Mouse (Mus musculus) bone marrow macrophage, adult 2 months (primary cell): Measurements from ENCODE around the gene Cbfb.
A peak's percentile ranks its signal among the peaks of the same experiment; 100 is the strongest.

Experiments
- CTCF ChIP-seq: IDR thresholded peaks from 2 replicates; pipeline ENCODE4 v1.5.1; 2012; ENCODE audit warnings: low read depth, mild to moderate bottlenecking, low read length, moderate library complexity
- POLR2A ChIP-seq: IDR thresholded peaks from 2 replicates; pipeline ENCODE4 v1.6.1; 2012; ENCODE audit warnings: mild to moderate bottlenecking, low read depth, low read length, borderline replicate concordance

GRCm38 (mm10) chr8:105259721-105260320 lies 89.3 kb downstream of the Cbfb start:
- TF ChIP-seq CTCF (peak; percentile 95), POLR2A (no peak)
